Mouse (Mus musculus) embryonic facial prominence, embryonic 14.5 days (tissue): ENCODE results near the gene Ankrd36. TPM values are rescaled to one million over a fixed set of nuclear protein-coding genes. Genes with fewer than 3 reads are reported as not detected.

ENCODE experiments used
- ATAC-seq: fragments of 200-750 bp; cut with Nextera tagmentation; 2 replicates; pipeline ENCODE4 v1.8.0; 2017; ENCODE audit warnings: low read depth, moderate number of reproducible peaks, moderate TSS enrichment
- DNase-seq: peaks from one replicate; pipeline ENCODE4 v3.0.0-alpha.2; 2015; ENCODE audit warnings: low spot score
- H3K27ac ChIP-seq: fragments of 300-500 bp; sonication (generic); replicated peaks from 2 replicates; pipeline ENCODE4 v1.5.1; 2014; ENCODE audit warnings: low read depth, mild to moderate bottlenecking, low read length, moderate library complexity
- H3K27me3 ChIP-seq: fragments of 300-500 bp; sonication (generic); replicated peaks from 2 replicates; pipeline ENCODE4 v1.6.1; 2014; ENCODE audit warnings: low read length; ENCODE audit not compliant: control insufficient read depth, insufficient read depth
- H3K36me3 ChIP-seq: fragments of 300-500 bp; sonication (generic); 2 replicates; pipeline ENCODE4 v1.6.1; 2014; ENCODE audit warnings: low read length, mixed read lengths; ENCODE audit not compliant: control insufficient read depth, insufficient read depth
- H3K4me1 ChIP-seq: fragments of 300-500 bp; sonication (generic); 2 replicates; pipeline ENCODE4 v1.6.1; 2014; ENCODE audit warnings: antibody characterized with exemption, low read length; ENCODE audit not compliant: control insufficient read depth, insufficient read depth
- H3K4me2 ChIP-seq: fragments of 300-500 bp; sonication (generic); 2 replicates; pipeline ENCODE4 v1.6.1; 2014; ENCODE audit warnings: low read depth, mild to moderate bottlenecking, low read length, moderate library complexity, mixed read lengths
- H3K4me3 ChIP-seq: fragments of 300-500 bp; sonication (generic); 2 replicates; pipeline ENCODE4 v1.5.1; 2014; ENCODE audit warnings: low read depth, mild to moderate bottlenecking, low read length
- H3K9ac ChIP-seq: fragments of 300-500 bp; sonication (generic); 2 replicates; pipeline ENCODE4 v1.6.1; 2014; ENCODE audit warnings: low read depth, mild to moderate bottlenecking, low read length, moderate library complexity, mixed read lengths
- H3K9me3 ChIP-seq: fragments of 300-500 bp; sonication (generic); 2 replicates; pipeline ENCODE4 v1.6.1; 2016; ENCODE audit warnings: low read length; ENCODE audit not compliant: control insufficient read depth
- WGBS: fragments of 180-500 bp; shearing (Covaris S2); extraction: QIAGEN DNeasy Blood & Tissue Kit; methylation state at CpG from one replicate; pipeline ENCODE4 v1.1.7; 2014; 5-methylcytosine and 5-hydroxymethylcytosine counted together
- polyA plus RNA-seq: library from polyadenylated mRNA; unstranded; fragments of >200 nt; fragmentation: Nextera tagmentation; extraction: Ambion mirVana; gene quantifications from 2 replicates; pipeline ENCODE4 v1.2.1, GENCODE M21; 2014

The Ankrd36 gene
- polyA plus RNA-seq, 1 experiment from 2014 or later = not detected

DNA sequence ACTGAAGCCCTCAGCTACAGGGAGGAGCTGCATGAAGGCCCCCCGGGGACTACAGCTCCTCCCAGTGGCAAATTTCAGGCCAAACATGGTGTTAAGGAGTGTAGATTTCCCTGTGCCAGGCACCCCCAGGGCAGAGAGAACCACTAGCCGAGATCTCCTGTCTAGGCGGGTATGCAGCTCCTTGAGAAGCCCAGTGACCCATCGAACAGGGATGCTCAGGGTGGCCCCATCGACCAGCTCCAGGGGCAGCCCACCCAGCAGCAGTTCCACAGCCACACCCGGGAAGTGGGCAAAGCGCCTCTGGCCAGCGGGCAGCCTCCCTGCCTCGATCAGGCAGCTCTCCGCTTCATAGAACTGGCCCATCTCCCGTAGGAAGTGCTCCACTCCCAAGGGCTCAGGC lies 146.8 kb downstream of the Ankrd36 start:
- Histone ChIP-seq H3K36me3 (peaks cover 62% of the 10 kb centered on the region), H3K27me3 (no peaks in the 10 kb centered on the region), H3K4me2 (no peak overlapping the region), H3K9ac (no peak overlapping the region), H3K9me3 (no peaks in the 10 kb centered on the region), H3K4me3 (no peak overlapping the region), H3K4me1 (no peaks in the 10 kb centered on the region), H3K27ac (no peak overlapping the region)
- ATAC-seq = no peak
- no peak for DNase-seq
- WGBS = 78% methylated on average over 11 of the region's 11 CpGs

DNA sequence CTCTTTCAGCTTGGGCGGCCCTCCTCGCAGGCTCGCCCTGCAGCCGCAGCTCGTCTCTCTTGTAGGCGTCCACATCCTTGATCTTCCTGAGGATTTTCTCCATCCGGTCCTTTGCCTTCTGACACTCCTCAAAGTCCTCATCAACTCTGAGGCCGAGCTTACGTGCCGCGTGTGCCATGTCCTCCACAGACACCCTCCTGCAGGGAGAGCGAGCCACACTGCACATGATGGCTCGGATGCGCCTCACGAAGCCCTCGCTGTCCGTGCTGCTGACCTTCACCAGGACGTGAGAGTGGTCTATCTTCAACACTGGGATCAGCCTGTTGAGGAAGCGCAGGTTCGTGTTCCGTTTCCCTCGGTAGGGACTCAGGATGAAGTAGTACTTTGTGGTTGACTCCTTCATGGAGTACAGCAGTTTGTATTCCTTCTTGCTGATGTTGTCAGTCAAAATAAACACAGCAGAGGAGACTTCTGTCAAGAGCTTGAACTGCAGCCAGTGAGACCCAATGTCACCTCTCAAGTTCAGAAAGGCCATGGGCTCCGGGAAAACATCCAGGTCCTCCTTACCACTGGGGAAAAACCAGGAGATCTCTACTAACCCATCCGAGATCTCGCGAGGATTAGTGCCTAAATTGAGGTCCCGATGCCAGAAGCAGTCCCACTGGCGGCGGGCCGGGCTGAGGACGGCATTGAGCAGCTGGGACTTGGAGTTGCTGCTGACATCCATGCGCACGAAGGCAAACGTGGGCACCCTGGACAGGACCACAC lies 147.6 kb downstream of the Ankrd36 start:
- Histone ChIP-seq H3K4me3 (no peak overlapping the region), H3K9me3 (no peaks in the 10 kb centered on the region), H3K27me3 (no peaks in the 10 kb centered on the region), H3K36me3 (peaks cover 69% of the 10 kb centered on the region), H3K27ac (no peak overlapping the region), H3K9ac (no peak overlapping the region), H3K4me2 (no peak overlapping the region), H3K4me1 (no peaks in the 10 kb centered on the region)
- DNase-seq (no peak), ATAC-seq (no peak)
- WGBS = 92% methylated on average over 34 of the region's 34 CpGs

DNA sequence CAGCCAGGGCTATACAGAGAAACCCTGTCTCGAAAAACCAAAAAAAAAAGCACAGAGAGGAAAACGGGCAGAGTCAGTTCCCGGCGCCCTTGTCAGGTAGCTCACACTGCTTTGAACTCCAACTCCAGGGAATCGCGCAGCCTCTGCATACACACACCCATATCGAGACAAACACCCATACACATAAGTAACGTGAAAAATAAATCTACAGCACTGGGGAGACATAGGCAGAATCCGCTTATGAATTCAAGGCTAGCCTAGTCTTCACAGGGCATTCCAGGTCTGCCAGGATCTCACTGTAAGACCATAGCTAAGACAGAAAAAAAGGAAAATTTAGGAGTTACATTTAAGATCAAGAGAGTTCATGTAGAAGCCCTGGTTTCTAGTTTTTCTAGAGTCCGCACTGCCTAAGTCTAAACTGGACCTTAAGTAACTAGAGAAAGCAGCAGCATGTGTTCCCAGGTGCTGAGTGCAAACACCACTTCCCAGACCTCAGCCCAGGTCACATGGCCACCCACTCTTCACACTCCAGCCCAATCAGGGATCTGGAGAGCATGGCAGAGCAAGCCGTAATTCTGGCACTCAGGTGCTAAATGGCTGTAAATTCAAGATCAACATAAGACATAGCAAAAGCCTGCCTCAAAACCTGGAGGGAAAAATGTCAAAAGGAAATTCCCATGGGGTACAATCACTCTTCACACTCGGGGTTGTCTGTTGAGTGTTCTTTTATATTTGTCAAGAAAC lies 149.3 kb downstream of the Ankrd36 start:
- DNase-seq (no peak), ATAC-seq (no peak)
- Histone ChIP-seq H3K4me1 (no peaks in the 10 kb centered on the region), H3K4me2 (no peak overlapping the region), H3K27me3 (no peaks in the 10 kb centered on the region), H3K9ac (no peak overlapping the region), H3K9me3 (no peaks in the 10 kb centered on the region), H3K36me3 (peaks cover 74% of the 10 kb centered on the region), H3K27ac (no peak overlapping the region), H3K4me3 (no peak overlapping the region)
- 88% methylated on average over 12 of the region's 12 CpGs for WGBS

DNA sequence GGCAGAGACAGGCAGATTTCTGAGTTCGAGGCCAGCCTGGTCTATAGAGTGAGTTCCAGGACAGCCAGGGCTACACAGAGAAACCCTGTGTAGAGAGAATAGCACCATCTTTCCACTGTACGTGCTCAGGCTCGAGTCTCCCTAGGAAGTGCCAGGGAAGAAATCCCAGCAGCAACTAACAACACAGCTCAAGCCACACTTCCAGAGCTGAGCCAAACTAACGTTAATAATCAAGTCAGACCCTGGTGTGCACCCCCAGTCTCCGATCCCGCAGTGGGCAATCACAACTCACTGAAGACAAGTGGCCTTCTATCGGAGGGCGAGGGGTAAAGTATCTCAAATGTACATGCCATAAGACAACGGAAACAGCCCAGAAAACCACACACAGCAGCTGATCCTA lies 160.1 kb downstream of the Ankrd36 start:
- Histone ChIP-seq H3K4me3 (no peak overlapping the region), H3K9ac (no peak overlapping the region), H3K4me1 (no peaks in the 10 kb centered on the region), H3K27ac (no peak overlapping the region), H3K4me2 (no peak overlapping the region), H3K36me3 (peaks cover 7% of the 10 kb centered on the region; the same call in 1 of the 2 replicates), H3K27me3 (no peaks in the 10 kb centered on the region), H3K9me3 (no peaks in the 10 kb centered on the region)
- WGBS = 81% methylated on average over 9 of the region's 9 CpGs
- no peak for DNase-seq
- ATAC-seq = no peak

DNA sequence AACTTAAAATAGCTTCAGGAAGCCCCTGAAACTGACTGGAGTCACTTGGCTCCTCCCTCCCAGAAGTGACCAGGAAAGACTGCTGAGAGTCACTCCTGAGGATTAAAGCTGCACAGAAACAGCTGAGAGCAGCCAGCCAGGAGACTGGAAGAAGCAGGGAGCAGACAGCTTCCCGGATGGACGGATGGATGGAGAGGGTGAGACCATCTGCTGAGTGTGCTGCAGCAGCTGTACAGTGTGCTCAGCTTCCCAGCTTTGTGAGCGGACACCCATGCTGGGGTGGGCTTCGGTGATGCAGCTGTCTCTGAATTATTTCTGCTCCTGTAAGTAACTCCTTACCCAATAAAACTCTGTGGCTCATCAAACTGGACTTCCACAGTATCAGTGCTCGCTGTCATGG lies 162.9 kb downstream of the Ankrd36 start:
- no peak overlapping the region for H3K4me2 ChIP-seq
- no peaks in the 10 kb centered on the region for H3K4me1 ChIP-seq
- no peak overlapping the region for H3K4me3 ChIP-seq
- 61% methylated on average over 5 of the region's 5 CpGs for WGBS
- no peaks in the 10 kb centered on the region for H3K9me3 ChIP-seq
- H3K36me3 ChIP-seq = 0 out of 2 replicates have a peak, but pooled peaks cover 3% of the 10 kb centered on the region
- DNase-seq = peak; percentile 84
- H3K9ac ChIP-seq = no peak overlapping the region
- no peaks in the 10 kb centered on the region for H3K27me3 ChIP-seq
- ATAC-seq = peak; percentile 93
- peak overlapping the region; percentile 61 for H3K27ac ChIP-seq

DNA sequence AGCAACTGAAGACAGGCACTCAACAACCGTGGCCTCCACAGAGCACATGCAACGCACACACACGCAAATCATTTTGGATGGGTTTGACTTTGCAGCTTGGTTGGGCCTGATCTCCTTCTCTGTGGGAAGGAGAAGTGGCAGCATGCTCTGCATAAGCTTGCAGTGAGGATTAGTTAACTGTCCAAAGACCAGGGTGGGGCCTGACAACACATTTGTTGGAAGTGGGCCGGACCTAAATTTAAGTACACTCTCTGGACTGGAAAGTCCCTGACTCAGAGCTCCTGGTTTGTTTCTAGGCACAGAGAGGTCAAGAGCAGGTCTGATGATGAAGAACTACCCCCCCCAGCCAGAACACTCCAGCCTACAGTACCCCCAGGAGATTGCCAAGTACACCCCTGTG lies 164.8 kb downstream of the Ankrd36 start:
- ATAC-seq = no peak
- Histone ChIP-seq H3K27me3 (no peaks in the 10 kb centered on the region), H3K4me1 (no peaks in the 10 kb centered on the region), H3K4me3 (no peak overlapping the region), H3K4me2 (no peak overlapping the region), H3K36me3 (0 out of 2 replicates have a peak, but pooled peaks cover 3% of the 10 kb centered on the region), H3K9ac (no peak overlapping the region), H3K27ac (no peak overlapping the region), H3K9me3 (no peaks in the 10 kb centered on the region)
- DNase-seq = no peak
- 90% methylated on average over 4 of the region's 4 CpGs for WGBS

DNA sequence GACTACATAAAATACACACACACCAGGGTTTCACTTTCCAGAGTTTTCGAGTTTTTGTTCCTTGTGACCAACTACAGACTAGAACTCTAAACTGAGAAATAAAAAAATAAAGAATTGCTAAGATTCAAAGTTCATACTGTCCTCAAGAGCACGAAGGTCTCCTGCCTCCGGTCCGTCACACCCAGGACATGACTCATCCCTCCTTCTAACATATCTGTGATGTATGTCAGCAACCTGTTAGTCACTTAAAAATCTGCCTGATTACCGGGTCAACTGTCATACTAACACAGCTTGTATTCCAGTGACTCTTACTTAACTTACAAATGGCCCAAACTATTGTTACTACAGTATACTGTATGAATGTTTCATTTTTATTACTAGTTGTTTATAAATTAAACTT lies 167.7 kb downstream of the Ankrd36 start:
- Histone ChIP-seq H3K27me3 (no peaks in the 10 kb centered on the region), H3K9me3 (no peaks in the 10 kb centered on the region), H3K4me1 (peaks cover 5% of the 10 kb centered on the region; the same call in 1 of the 2 replicates), H3K27ac (no peak overlapping the region), H3K9ac (no peak overlapping the region), H3K4me2 (no peak overlapping the region), H3K4me3 (no peak overlapping the region), H3K36me3 (no peaks in the 10 kb centered on the region)
- DNase-seq = no peak
- 90% methylated on average over 5 of the region's 5 CpGs for WGBS
- no peak for ATAC-seq
